Mouse (Mus musculus): Measurements from ENCODE around the gene Kras. TPM values are rescaled to one million over a fixed set of nuclear protein-coding genes. Genes with fewer than 3 reads are reported as not detected.

The Kras gene
- total and polyA plus RNA-seq, 2 experiments from 2014 or later = 16.8 to 34.2 TPM

DNA sequence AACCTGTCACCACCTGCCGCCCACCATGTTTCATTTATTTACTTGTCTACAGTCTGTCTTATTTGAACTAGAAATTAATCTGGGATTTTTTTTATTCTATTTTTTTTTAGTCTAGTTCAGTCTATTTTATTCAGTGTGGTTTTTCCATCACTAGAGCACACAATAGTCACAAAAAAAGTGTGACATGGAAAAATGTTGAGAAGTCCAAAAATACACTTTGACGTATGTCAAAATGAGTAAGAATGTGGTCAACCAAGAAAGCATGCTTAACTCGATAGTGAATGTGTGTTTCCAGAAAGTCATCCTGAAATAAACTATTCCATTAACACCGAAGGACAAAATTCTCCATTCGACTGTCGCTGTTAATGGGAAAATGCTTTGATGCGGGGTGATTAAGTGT, 12.3 kb upstream of the Kras start:
- DNase-seq (ENCODE audit: low spot score) (no peak), ATAC-seq (ENCODE audit: insufficient read depth, low read depth) (no peak)
- Histone ChIP-seq H3K9ac (replicated peaks; ENCODE audit: low read depth, low read length) (no peak overlapping the region), H3K36me3 (replicated peaks; ENCODE audit: control insufficient read depth, insufficient read depth, low read length) (no peaks in the 10 kb centered on the region), H3K4me2 (ENCODE audit: low read depth, low read length) (no peak overlapping the region), H3K4me3 (ENCODE audit: low read depth, low read length) (no peak overlapping the region), H3K27ac (ENCODE audit: low read depth) (no peak overlapping the region), H3K4me1 (ENCODE audit: control insufficient read depth, insufficient read depth) (no peaks in the 10 kb centered on the region), H3K27me3 (ENCODE audit: control insufficient read depth, insufficient read depth, low read length) (peaks cover 27% of the 10 kb centered on the region), H3K9me3 (replicated peaks; ENCODE audit: control insufficient read depth, low read length) (no peaks in the 10 kb centered on the region)
- TF ChIP-seq CTCF (IDR thresholded peaks at IDR 0.05; ENCODE audit: low read depth) = no peak
- TF ChIP-seq EP300 (IDR thresholded peaks at IDR 0.05; ENCODE audit: low read depth) = no peak
- 86% methylated on average over 7 of the region's 7 CpGs for WGBS

DNA sequence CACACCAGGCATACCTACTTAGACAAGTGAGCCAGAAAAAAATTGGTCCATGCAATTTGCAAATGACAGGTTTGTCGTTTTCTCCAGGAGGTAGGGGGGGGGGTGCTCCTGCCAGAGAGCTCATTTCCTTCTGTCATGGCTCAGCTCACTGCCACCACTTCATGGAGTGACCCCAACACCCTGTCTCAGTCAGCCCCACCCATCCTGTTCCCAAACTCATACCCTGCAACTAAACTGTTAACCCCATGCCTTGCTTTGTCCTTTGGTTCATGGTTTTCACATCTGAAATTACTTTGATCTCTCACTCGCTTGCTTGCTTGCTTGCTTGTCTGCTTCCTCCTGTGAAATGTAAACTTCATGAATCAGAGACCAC, 6.6 kb upstream of the Kras start:
- TF ChIP-seq EP300 (IDR thresholded peaks at IDR 0.05; ENCODE audit: low read depth) (no peak), CTCF (IDR thresholded peaks at IDR 0.05; ENCODE audit: low read depth) (no peak)
- Histone ChIP-seq H3K4me3 (ENCODE audit: low read depth, low read length) (no peak overlapping the region), H3K36me3 (replicated peaks; ENCODE audit: control insufficient read depth, insufficient read depth, low read length) (no peaks in the 10 kb centered on the region), H3K27me3 (ENCODE audit: control insufficient read depth, insufficient read depth, low read length) (peaks cover 21% of the 10 kb centered on the region; the same call in 1 of the 2 replicates), H3K4me2 (ENCODE audit: low read depth, low read length) (no peak overlapping the region), H3K27ac (ENCODE audit: low read depth) (no peak overlapping the region), H3K9ac (replicated peaks; ENCODE audit: low read depth, low read length) (no peak overlapping the region), H3K4me1 (ENCODE audit: control insufficient read depth, insufficient read depth) (no peaks in the 10 kb centered on the region), H3K9me3 (replicated peaks; ENCODE audit: control insufficient read depth, low read length) (no peaks in the 10 kb centered on the region)
- DNase-seq (ENCODE audit: low spot score) (no peak), ATAC-seq (ENCODE audit: insufficient read depth, low read depth) (no peak)
- WGBS = 38% methylated on average over 2 of the region's 2 CpGs

DNA sequence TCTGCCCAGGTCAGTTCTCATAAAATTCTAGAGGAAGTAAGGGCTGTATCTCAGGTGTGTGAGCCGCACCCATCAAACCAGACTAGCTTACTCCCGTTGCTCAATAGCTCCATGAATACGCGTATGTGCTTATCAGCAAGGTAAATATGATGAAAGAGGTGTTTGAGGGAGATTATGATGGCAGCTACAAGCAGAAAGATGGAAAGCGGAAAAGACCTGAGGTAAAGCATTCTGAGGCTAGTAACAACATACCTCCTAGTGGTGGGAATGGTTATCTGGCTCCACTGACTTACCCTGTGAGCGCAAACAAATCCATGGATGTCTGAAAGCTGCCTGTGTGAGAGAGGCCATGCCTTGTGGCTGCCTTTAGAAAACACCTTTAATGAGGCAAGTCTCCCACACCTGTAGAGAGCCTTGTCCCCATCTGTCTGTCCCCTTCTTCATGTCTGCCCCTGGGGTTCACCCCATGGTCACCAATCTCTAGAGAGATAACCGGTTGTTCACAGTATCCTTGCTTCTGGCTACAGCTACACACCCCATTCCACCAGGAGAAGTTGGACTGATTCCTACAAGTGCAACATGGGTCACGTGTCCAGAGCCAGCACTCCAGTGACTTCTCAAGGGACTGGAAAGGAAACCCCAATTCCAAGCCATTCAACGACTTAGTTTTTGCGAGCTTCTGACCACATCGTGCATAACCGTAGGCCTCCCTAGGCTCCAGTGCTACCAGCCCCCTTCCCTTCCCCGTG, 6.1 kb upstream of the Kras start:
- Histone ChIP-seq H3K9me3 (replicated peaks; ENCODE audit: control insufficient read depth, low read length) (no peaks in the 10 kb centered on the region), H3K27ac (ENCODE audit: low read depth) (no peak overlapping the region), H3K4me1 (ENCODE audit: control insufficient read depth, insufficient read depth) (no peaks in the 10 kb centered on the region), H3K9ac (replicated peaks; ENCODE audit: low read depth, low read length) (no peak overlapping the region), H3K36me3 (replicated peaks; ENCODE audit: control insufficient read depth, insufficient read depth, low read length) (no peaks in the 10 kb centered on the region), H3K27me3 (ENCODE audit: control insufficient read depth, insufficient read depth, low read length) (peaks cover 23% of the 10 kb centered on the region; the same call in 1 of the 2 replicates), H3K4me2 (ENCODE audit: low read depth, low read length) (no peak overlapping the region), H3K4me3 (ENCODE audit: low read depth, low read length) (no peak overlapping the region)
- TF ChIP-seq CTCF (IDR thresholded peaks at IDR 0.05; ENCODE audit: low read depth) = no peak; the same call in 1 of the 2 replicates
- TF ChIP-seq EP300 (IDR thresholded peaks at IDR 0.05; ENCODE audit: low read depth) = no peak
- DNase-seq (ENCODE audit: low spot score) = no peak
- no peak for ATAC-seq (ENCODE audit: insufficient read depth, low read depth)
- 56% methylated on average over 13 of the region's 13 CpGs for WGBS

DNA sequence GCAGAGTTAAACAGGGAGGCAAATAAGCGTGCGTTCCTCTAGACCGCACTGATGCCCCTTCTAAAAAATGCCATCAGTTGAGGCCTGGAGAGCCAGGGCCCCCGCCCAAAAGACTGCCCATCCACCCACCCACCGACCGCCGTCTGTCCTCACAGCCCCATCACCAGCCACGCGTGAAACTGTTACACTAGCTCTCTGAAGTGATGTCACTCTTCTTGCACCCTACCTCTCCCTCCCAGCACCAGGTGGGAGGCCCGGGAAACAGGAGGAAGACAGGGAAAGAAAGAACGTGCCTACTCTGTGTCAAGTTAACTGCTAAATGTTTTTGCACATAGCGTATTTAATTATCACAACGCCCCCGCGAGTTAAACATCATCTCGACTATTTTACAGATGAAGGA, 781 bp upstream of the Kras start:
- 18% methylated on average over 16 of the region's 16 CpGs for WGBS

DNA sequence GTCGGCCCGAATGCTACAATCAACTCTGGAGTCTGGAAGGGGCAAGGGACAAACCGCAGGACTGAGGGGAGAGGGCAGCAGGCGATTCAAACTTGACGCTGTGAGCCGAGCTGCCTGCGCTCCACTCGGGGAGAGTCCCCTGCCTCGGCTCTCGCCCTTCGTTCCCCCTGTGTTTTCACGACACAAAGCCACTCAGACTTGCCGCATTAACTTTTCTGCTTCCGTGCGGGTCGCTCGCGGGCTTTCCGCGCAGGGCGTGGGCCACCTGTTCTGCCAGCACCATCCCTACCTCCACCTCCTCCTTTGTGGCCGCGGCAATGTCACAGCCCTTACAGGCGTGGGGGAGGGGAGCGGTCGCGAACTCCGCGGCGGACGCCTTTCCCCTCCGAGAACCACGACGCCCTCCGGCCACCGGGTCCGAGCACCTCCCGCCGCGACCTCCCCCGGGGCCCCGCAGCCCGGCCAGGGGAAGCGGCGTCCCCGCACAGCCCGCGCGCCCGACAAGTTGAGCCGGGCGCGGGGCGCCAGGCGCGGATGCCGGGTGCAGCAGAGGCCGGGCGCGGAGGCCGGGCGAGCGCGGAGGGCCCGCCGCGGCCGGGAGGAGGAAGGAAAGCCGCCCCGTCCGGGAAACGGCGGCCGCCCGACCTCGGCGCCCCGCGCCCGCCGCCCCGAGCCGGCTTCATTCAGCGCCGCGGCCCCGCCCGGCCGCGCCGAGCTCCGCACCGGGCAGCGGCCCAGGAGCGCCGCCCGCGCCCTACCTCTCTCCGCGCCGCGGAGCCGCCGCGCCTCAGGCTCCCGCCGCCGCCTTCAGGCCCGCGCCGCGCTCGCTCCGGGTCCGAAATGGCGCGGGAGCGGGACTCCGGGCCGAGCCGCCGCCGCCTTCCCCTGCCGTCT, 501 bp downstream of the Kras start:
- TF ChIP-seq CTCF (IDR thresholded peaks at IDR 0.05; ENCODE audit: low read depth) (no peak), EP300 (IDR thresholded peaks at IDR 0.05; ENCODE audit: low read depth) (no peak)
- Histone ChIP-seq H3K27ac (ENCODE audit: low read depth) (peak overlapping the region; percentile 90), H3K9ac (replicated peaks; ENCODE audit: low read depth, low read length) (peak overlapping the region; percentile 92), H3K4me3 (ENCODE audit: low read depth, low read length) (peak overlapping the region; percentile 97), H3K9me3 (replicated peaks; ENCODE audit: control insufficient read depth, low read length) (no peaks in the 10 kb centered on the region), H3K36me3 (replicated peaks; ENCODE audit: control insufficient read depth, insufficient read depth, low read length) (peaks cover 14% of the 10 kb centered on the region), H3K27me3 (ENCODE audit: control insufficient read depth, insufficient read depth, low read length) (0 out of 2 replicates have a peak, but pooled peaks cover 6% of the 10 kb centered on the region), H3K4me1 (ENCODE audit: control insufficient read depth, insufficient read depth) (peaks cover 8% of the 10 kb centered on the region; the same call in 1 of the 2 replicates), H3K4me2 (ENCODE audit: low read depth, low read length) (peak overlapping the region; percentile 85)
- no peak for DNase-seq (ENCODE audit: low spot score)
- peak; percentile 56 for ATAC-seq (ENCODE audit: insufficient read depth, low read depth)
- under 1% methylated on average over 55 of the region's 124 CpGs for WGBS

More for the DNA sequence above, 781 bp upstream of the Kras start:
- H3K27me3 ChIP-seq (ENCODE audit: control insufficient read depth, insufficient read depth, low read length) = 0 out of 2 replicates have a peak, but pooled peaks cover 11% of the 10 kb centered on the region
- peaks cover 7% of the 10 kb centered on the region for H3K36me3 ChIP-seq (replicated peaks; ENCODE audit: control insufficient read depth, insufficient read depth, low read length)
- peak overlapping the region; percentile 90 for H3K27ac ChIP-seq (ENCODE audit: low read depth)
- no peak for TF ChIP-seq CTCF (IDR thresholded peaks at IDR 0.05; ENCODE audit: low read depth)
- TF ChIP-seq EP300 (IDR thresholded peaks at IDR 0.05; ENCODE audit: low read depth) = no peak
- ATAC-seq (ENCODE audit: insufficient read depth, low read depth) (no peak), DNase-seq (ENCODE audit: low spot score) (no peak)
- H3K4me3 ChIP-seq (ENCODE audit: low read depth, low read length) = peak overlapping the region; percentile 97
- H3K4me2 ChIP-seq (ENCODE audit: low read depth, low read length) = peak overlapping the region; percentile 85
- no peaks in the 10 kb centered on the region for H3K9me3 ChIP-seq (replicated peaks; ENCODE audit: control insufficient read depth, low read length)
- H3K4me1 ChIP-seq (ENCODE audit: control insufficient read depth, insufficient read depth) = peaks cover 8% of the 10 kb centered on the region; the same call in 1 of the 2 replicates
- peak overlapping the region; percentile 92 for H3K9ac ChIP-seq (replicated peaks; ENCODE audit: low read depth, low read length)

All from heart, postnatal 0 days (tissue).